In genomic region chr5:75070132-75070531, GRCm38 (mm10) we compare ENCODE assay signal across 16 mouse cellular contexts. TPM values are rescaled to one million over a fixed set of nuclear protein-coding genes. Genes with fewer than 3 reads are reported as not detected.
A peak's percentile ranks its signal among the peaks of the same experiment; 100 is the strongest.
DNase-seq lines count a peak whose midpoint lies in the region; ATAC-seq and TF ChIP-seq lines count a peak whose summit lies in the region.
"Had no signal": no experiment of that assay in that cellular context is flagged by ENCODE, and none has a peak within 500 bp of the region (broad histone marks: within the 10 kb centered on the region; RNA-seq: fewer than 3 reads in every experiment).

No protein-coding gene starts in this region.

- peak overlapping the region; percentile 20 for H3K4me3 ChIP-seq in midbrain, embryonic 10.5 days
- no peak overlapping the region for H3K4me3 ChIP-seq in midbrain, embryonic 13.5 days (replicated peaks)
- no peak overlapping the region for H3K4me3 ChIP-seq in embryonic facial prominence, embryonic 12.5 days
- H3K4me3 ChIP-seq in hindbrain, embryonic 14.5 days (replicated peaks; ENCODE audit: low read length) = no peak overlapping the region
- no peak overlapping the region for H3K4me3 ChIP-seq in cerebellum, adult 2 months (replicated peaks; ENCODE audit: insufficient read depth, low read depth, low read length)
- H3K4me3 ChIP-seq: left cerebral cortex, adult 2 months had no signal

- peak; percentile 32 for DNase-seq in midbrain, embryonic 10.5 days (ENCODE audit: low spot score)
- no peak for DNase-seq in hindbrain, embryonic 14.5 days (ENCODE audit: low spot score)
- DNase-seq in retina, postnatal 1 day = peak; percentile 68
- no peak for DNase-seq in Muller cell, postnatal 12 days (ENCODE audit: inconsistent ontology term)
- DNase-seq in left cerebral cortex, postnatal 36 days (ENCODE audit: low spot score in 2 of 2) = no peak
- DNase-seq in cerebellum, adult 2 months = no peak
- DNase-seq: heart, postnatal 10 days; right cerebral cortex, postnatal 14 days had no signal

- no peak overlapping the region for H3K9ac ChIP-seq in midbrain, embryonic 13.5 days (replicated peaks)
- H3K9ac ChIP-seq in embryonic facial prominence, embryonic 12.5 days = no peak overlapping the region
- H3K9ac ChIP-seq in hindbrain, embryonic 14.5 days = no peak overlapping the region

- intact Hi-C loops in left cerebral cortex, postnatal 36 days (cut with DNase I) = loop anchor here (5.0 kb wide), 1 partner anchor 82 kb away; the partner anchor contains the start of gene Pdgfra

- H3K36me3 ChIP-seq in midbrain, embryonic 10.5 days = no peaks in the 10 kb centered on the region
- no peaks in the 10 kb centered on the region for H3K36me3 ChIP-seq in midbrain, embryonic 13.5 days
- H3K36me3 ChIP-seq in embryonic facial prominence, embryonic 12.5 days = no peaks in the 10 kb centered on the region
- H3K36me3 ChIP-seq in hindbrain, embryonic 14.5 days (replicated peaks; ENCODE audit: control insufficient read depth, insufficient read depth) = no peaks in the 10 kb centered on the region

- no peak for TF ChIP-seq CTCF in cerebellum, adult 2 months (IDR thresholded peaks at IDR 0.05; ENCODE audit: borderline replicate concordance, insufficient read depth, low read depth, low read length)

- peaks cover 6% of the 10 kb centered on the region; the same call in 1 of the 2 replicates for H3K9me3 ChIP-seq in midbrain, embryonic 10.5 days (replicated peaks)
- 0 out of 2 replicates have a peak, but pooled peaks cover 5% of the 10 kb centered on the region for H3K9me3 ChIP-seq in midbrain, embryonic 13.5 days
- no peaks in the 10 kb centered on the region for H3K9me3 ChIP-seq in embryonic facial prominence, embryonic 12.5 days
- H3K9me3 ChIP-seq in hindbrain, embryonic 14.5 days (ENCODE audit: control insufficient read depth, low read length) = no peaks in the 10 kb centered on the region

- H3K4me2 ChIP-seq in midbrain, embryonic 13.5 days (replicated peaks) = no peak overlapping the region
- peak overlapping the region; percentile 9; the same call in 1 of the 2 replicates for H3K4me2 ChIP-seq in embryonic facial prominence, embryonic 12.5 days (replicated peaks)
- peak overlapping the region; percentile 15; the same call in 1 of the 2 replicates for H3K4me2 ChIP-seq in hindbrain, embryonic 14.5 days (replicated peaks)

- 0% methylated on average over 13 of the region's 13 CpGs for WGBS in midbrain, embryonic 10.5 days
- under 1% methylated on average over 13 of the region's 13 CpGs for WGBS in midbrain, embryonic 13.5 days
- 3% methylated on average over 13 of the region's 13 CpGs for WGBS in embryonic facial prominence, embryonic 12.5 days
- under 1% methylated on average over 13 of the region's 13 CpGs for WGBS in hindbrain, embryonic 14.5 days
- WGBS in cerebellum, adult 2 months = 6% methylated on average over 13 of the region's 13 CpGs

- peaks cover 55% of the 10 kb centered on the region for H3K4me1 ChIP-seq in midbrain, embryonic 10.5 days
- peaks cover 48% of the 10 kb centered on the region for H3K4me1 ChIP-seq in midbrain, embryonic 13.5 days (replicated peaks)
- peaks cover 20% of the 10 kb centered on the region for H3K4me1 ChIP-seq in embryonic facial prominence, embryonic 12.5 days
- peaks cover 7% of the 10 kb centered on the region; the same call in 1 of the 2 replicates for H3K4me1 ChIP-seq in hindbrain, embryonic 14.5 days (replicated peaks; ENCODE audit: control insufficient read depth, insufficient read depth, low read length)
- peaks cover 3% of the 10 kb centered on the region; the same call in 1 of the 2 replicates for H3K4me1 ChIP-seq in cerebellum, adult 2 months (ENCODE audit: control insufficient read depth, insufficient read depth, low read length)

- H3K27ac ChIP-seq in midbrain, embryonic 10.5 days (replicated peaks) = no peak overlapping the region
- no peak overlapping the region for H3K27ac ChIP-seq in midbrain, embryonic 13.5 days
- no peak overlapping the region for H3K27ac ChIP-seq in embryonic facial prominence, embryonic 12.5 days
- no peak overlapping the region for H3K27ac ChIP-seq in hindbrain, embryonic 14.5 days
- no peak overlapping the region for H3K27ac ChIP-seq in cerebellum, adult 2 months (ENCODE audit: insufficient read depth, low read length)
- H3K27ac ChIP-seq: kidney, postnatal 0 days; left cerebral cortex, adult 2 months had no signal

- H3K27me3 ChIP-seq in midbrain, embryonic 10.5 days (ENCODE audit: low read depth, poor library complexity, severe bottlenecking) = peaks cover 100% of the 10 kb centered on the region
- peaks cover 99% of the 10 kb centered on the region for H3K27me3 ChIP-seq in midbrain, embryonic 13.5 days
- peaks cover 78% of the 10 kb centered on the region for H3K27me3 ChIP-seq in embryonic facial prominence, embryonic 12.5 days
- H3K27me3 ChIP-seq in hindbrain, embryonic 14.5 days (ENCODE audit: control insufficient read depth, insufficient read depth, low read length) = peaks cover 97% of the 10 kb centered on the region
- H3K27me3 ChIP-seq in cerebellum, adult 2 months (ENCODE audit: control insufficient read depth, insufficient read depth, low read length) = peaks cover 5% of the 10 kb centered on the region; the same call in 1 of the 2 replicates

- no peak for TF ChIP-seq POLR2A in cerebellum, adult 2 months (IDR thresholded peaks at IDR 0.05; ENCODE audit: borderline replicate concordance, insufficient read depth, low read length)

- ATAC-seq in midbrain, embryonic 13.5 days = no peak
- ATAC-seq in embryonic facial prominence, embryonic 12.5 days (ENCODE audit: insufficient number of reproducible peaks, insufficient read depth, low FRiP score, low TSS enrichment) = no peak
- ATAC-seq in hindbrain, embryonic 14.5 days (ENCODE audit: low FRiP score) = no peak
- ATAC-seq: activated CD4-positive, CD25-positive, alpha-beta regulatory T cell, adult 4 months; CD4-positive, CD25-positive, alpha-beta regulatory T cell, adult 4 months had no signal

RNA-seq across cellular contexts. Expression of gene Gsx2, which starts 5.3 kb away (rescaled TPM):
- 2.5 and 3.4 TPM in 2 replicates for polyA plus RNA-seq in midbrain, embryonic 10.5 days (2016; fragmentation: Nextera tagmentation; extraction: Ambion mirVana)
- polyA plus RNA-seq in midbrain, embryonic 13.5 days (2015; fragmentation: Nextera tagmentation; extraction: Ambion mirVana) = 0.31 and 0.94 TPM in 2 replicates
- 0.59 and 0.80 TPM in 2 replicates for polyA plus RNA-seq in embryonic facial prominence, embryonic 12.5 days (2016; fragmentation: Nextera tagmentation; extraction: Ambion mirVana)
- polyA plus RNA-seq in hindbrain, embryonic 14.5 days (2014; fragmentation: Nextera tagmentation; extraction: Ambion mirVana) = 0.37 TPM in 1 of 2 replicates, not detected in the other
- under 1 TPM in 1 of 2 experiments, not detected in 1; 0.39 TPM for total RNA-seq in left cerebral cortex, postnatal 36 days (2021)
- 0.10 TPM in 1 of 2 replicates, not detected in the other for polyA plus RNA-seq in cerebellum, adult 2 months (2012; rRNA removed)
- total RNA-seq: heart, postnatal 10 days had no signal
- polyA plus RNA-seq: activated CD4-positive, CD25-positive, alpha-beta regulatory T cell, adult 4 months; CD4-positive, CD25-positive, alpha-beta regulatory T cell, adult 4 months; kidney, postnatal 0 days; lung, embryonic 16.5 days; stomach, embryonic 16.5 days had no signal

RNA-seq across cellular contexts. Expression of gene Chic2, which starts 25.6 kb away (rescaled TPM):
- polyA plus RNA-seq in midbrain, embryonic 10.5 days (2016; fragmentation: Nextera tagmentation; extraction: Ambion mirVana) = 26.8 and 28.5 TPM in 2 replicates
- 28.7 and 29.1 TPM in 2 replicates for polyA plus RNA-seq in midbrain, embryonic 13.5 days (2015; fragmentation: Nextera tagmentation; extraction: Ambion mirVana)
- polyA plus RNA-seq in embryonic facial prominence, embryonic 12.5 days (2016; fragmentation: Nextera tagmentation; extraction: Ambion mirVana) = 50.1 and 51.8 TPM in 2 replicates
- polyA plus RNA-seq in hindbrain, embryonic 14.5 days (2014; fragmentation: Nextera tagmentation; extraction: Ambion mirVana) = 47.2 and 47.4 TPM in 2 replicates
- total RNA-seq in left cerebral cortex, postnatal 36 days (2021) = 10 to 100 TPM; 15.3 to 18.8 TPM
- polyA plus RNA-seq in cerebellum, adult 2 months (2012; rRNA removed) = 16.5 and 16.6 TPM in 2 replicates

Comparison
In these comparisons a context has a peak if more than half of its experiments do, and no peak if none do; other contexts are left out.
1. DNase-seq: peak in midbrain, embryonic 10.5 days (single experiment) and retina, postnatal 1 day (single experiment); none in hindbrain, embryonic 14.5 days (single experiment), Muller cell, postnatal 12 days (single experiment), left cerebral cortex, postnatal 36 days (0 of 2) and cerebellum, adult 2 months (0 of 2).